Mouse (Mus musculus): ENCODE measurements around the gene Bbs2.

GRCm38 (mm10) chr8:94098996-94099395 is 268 bp upstream of the Bbs2 start:
- TF ChIP-seq CTCF (IDR thresholded peaks at IDR 0.05; ENCODE audit: low read depth) (no peak), EP300 (IDR thresholded peaks at IDR 0.05; ENCODE audit: low read depth) (no peak)

All from liver, embryonic 14.5 days (tissue).